Mouse (Mus musculus): Measurements from ENCODE around the gene Etv1. TPM values are rescaled to one million over a fixed set of nuclear protein-coding genes. Genes with fewer than 3 reads are reported as not detected.

Etv1 gene
- polyA plus RNA-seq, 1 experiment from 2014 or later = 22.8 TPM

DNA sequence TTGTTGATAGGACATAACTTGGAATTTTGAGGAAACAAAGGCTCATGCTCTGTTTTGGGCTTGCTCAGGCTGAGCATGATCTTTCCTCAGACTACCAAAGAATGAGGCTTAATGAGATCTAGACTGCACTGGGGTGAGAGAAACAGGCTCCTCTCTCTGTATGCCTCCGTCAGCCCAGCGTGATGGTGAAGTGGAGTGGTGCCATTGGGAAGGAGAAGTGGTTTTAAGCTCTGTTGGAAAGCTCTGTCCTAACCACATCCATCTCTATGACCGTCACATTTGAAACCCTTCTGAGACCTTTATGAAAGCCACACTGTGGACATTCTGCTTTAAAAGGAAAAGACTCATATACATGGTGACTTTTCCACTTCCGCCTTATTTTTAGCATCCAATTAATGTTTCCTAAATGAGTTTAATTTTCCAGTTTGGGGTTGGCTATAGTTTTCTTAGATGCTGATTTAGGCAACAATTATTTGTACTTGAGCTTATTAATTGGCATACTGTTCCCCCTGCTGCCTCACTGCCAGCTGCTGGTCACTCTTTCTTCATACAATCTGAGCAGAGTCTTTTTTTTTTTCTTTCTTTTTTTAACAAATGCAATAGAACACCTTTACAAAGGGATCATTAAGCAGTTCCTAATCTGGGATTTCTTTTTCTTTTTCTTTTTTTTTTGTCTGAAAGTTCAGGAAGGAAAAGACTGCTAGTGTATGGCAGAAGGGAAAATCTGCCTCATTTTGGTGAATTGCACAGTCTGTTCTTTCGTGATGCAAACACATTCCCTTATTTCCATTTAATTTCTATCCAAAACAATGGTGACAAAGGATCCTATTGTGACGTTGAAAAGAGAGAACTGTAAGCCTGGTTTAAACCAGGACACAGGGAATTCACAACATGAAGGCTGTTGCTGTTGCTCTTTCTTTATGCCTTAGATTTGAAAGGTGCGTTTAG, 81.3 kb downstream of the Etv1 start:
- Histone ChIP-seq H3K4me3 (ENCODE audit: low read depth, low read length) (no peak overlapping the region), H3K9me3 (ENCODE audit: control insufficient read depth, low read length) (no peaks in the 10 kb centered on the region), H3K9ac (ENCODE audit: low read depth, low read length) (no peak overlapping the region), H3K36me3 (ENCODE audit: control insufficient read depth, insufficient read depth, low read length) (peaks cover 6% of the 10 kb centered on the region; the same call in 1 of the 2 replicates), H3K4me1 (ENCODE audit: control insufficient read depth, insufficient read depth, low read length) (no peaks in the 10 kb centered on the region), H3K27me3 (replicated peaks; ENCODE audit: control insufficient read depth, insufficient read depth, low read length) (no peaks in the 10 kb centered on the region), H3K4me2 (ENCODE audit: low read depth, low read length) (no peak overlapping the region), H3K27ac (replicated peaks; ENCODE audit: low read depth, low read length) (no peak overlapping the region)
- no peak for DNase-seq (ENCODE audit: low spot score)
- 81% methylated on average over 7 of the region's 7 CpGs for WGBS
- no peak for ATAC-seq (ENCODE audit: low read depth)

DNA sequence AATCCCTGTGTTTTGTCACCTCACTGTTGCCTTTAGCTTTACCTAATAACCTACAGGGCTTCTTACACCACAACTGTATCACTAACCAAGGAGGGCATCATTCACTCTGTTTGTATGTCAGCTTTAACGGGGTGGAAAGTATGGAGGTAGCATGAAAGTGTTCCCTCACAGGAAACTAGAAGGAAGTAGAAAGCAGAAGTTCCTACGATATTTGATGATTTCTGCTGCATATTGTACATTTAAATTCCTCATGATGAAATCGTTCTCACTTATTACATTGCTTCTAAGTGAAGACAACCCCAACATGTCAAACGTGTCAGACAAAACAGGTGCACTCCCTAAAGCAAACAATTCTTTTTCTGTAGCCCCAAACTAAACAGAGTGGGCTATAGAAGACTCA, 84.2 kb downstream of the Etv1 start:
- Histone ChIP-seq H3K27ac (replicated peaks; ENCODE audit: low read depth, low read length) (no peak overlapping the region), H3K36me3 (ENCODE audit: control insufficient read depth, insufficient read depth, low read length) (no peaks in the 10 kb centered on the region; the same call in 1 of the 2 replicates), H3K27me3 (replicated peaks; ENCODE audit: control insufficient read depth, insufficient read depth, low read length) (no peaks in the 10 kb centered on the region), H3K9me3 (ENCODE audit: control insufficient read depth, low read length) (no peaks in the 10 kb centered on the region), H3K4me3 (ENCODE audit: low read depth, low read length) (no peak overlapping the region), H3K4me1 (ENCODE audit: control insufficient read depth, insufficient read depth, low read length) (no peaks in the 10 kb centered on the region), H3K9ac (ENCODE audit: low read depth, low read length) (no peak overlapping the region), H3K4me2 (ENCODE audit: low read depth, low read length) (no peak overlapping the region)
- 63% methylated on average over 4 of the region's 4 CpGs for WGBS
- ATAC-seq (ENCODE audit: low read depth) (no peak), DNase-seq (ENCODE audit: low spot score) (no peak)

DNA sequence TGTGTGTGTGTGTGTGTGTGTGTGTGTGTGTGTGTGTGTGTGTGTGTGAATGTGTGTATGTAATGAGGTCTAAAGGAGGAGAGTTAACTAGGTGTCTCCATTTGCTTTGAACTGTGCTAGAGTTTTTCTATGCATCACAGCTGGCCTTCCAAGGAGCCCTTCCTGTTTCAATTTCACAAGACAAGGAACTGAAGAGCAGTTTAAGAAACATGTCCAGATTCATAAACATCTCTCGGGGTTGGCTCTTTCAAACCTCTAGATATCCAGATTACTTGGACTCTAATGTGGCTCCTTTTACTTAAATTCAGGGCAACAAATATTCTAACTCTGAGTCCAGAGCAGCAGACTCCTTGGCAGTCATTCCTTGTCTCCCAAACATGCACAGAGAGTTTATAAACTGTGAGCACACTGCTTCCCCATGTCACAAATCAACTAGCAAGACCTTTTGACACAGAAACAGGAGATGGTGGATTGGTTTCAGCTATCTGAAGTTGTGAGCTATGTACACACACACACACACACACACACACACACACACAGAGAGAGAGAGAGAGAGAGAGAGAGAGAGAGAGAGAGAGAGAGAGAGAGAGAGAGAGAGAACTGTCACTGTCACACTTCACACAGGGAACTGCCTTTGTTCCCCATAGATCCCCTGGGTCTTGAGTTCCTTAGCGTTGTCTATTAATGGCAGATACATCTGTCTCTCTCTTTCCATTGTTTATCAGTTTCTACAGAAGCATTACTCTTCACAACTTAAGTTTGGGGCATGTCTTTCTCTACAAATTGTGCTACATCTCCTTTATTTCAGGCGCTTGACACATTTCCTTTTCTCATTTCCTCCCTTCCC, 85.0 kb downstream of the Etv1 start:
- DNase-seq (ENCODE audit: low spot score) (no peak), ATAC-seq (ENCODE audit: low read depth) (no peak)

DNA sequence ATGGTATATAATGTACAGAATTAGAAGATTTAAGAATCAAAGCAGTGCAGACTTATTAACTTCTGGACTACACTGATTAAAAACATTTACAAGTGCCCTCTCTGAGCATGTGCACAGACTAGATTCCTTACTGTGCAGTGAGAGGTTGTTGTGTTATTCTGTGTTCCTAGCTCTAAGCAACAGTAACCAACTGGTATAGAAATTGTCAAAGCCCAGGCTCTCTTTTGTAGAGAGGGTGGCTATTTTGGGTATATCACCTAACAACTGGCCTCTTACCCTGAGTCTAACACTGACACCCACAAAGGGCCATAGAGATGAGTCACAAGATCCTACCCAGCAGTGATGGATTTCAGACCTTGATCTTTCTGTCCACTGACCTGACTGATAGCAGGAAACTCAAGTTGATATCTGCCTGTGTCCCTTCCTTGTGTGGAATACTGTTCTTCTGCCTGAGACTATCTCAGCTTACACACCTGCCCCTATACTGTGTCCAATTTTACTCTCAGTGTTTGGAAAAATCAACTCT, 95.4 kb downstream of the Etv1 start:
- no peak overlapping the region for H3K4me2 ChIP-seq (ENCODE audit: low read depth, low read length)
- H3K9ac ChIP-seq (ENCODE audit: low read depth, low read length) = no peak overlapping the region
- no peaks in the 10 kb centered on the region for H3K9me3 ChIP-seq (ENCODE audit: control insufficient read depth, low read length)
- no peaks in the 10 kb centered on the region for H3K4me1 ChIP-seq (ENCODE audit: control insufficient read depth, insufficient read depth, low read length)
- H3K36me3 ChIP-seq (ENCODE audit: control insufficient read depth, insufficient read depth, low read length) = no peaks in the 10 kb centered on the region
- ATAC-seq (ENCODE audit: low read depth) = no peak
- no peaks in the 10 kb centered on the region for H3K27me3 ChIP-seq (replicated peaks; ENCODE audit: control insufficient read depth, insufficient read depth, low read length)
- no peak overlapping the region for H3K4me3 ChIP-seq (ENCODE audit: low read depth, low read length)
- H3K27ac ChIP-seq (replicated peaks; ENCODE audit: low read depth, low read length) = no peak overlapping the region
- no peak for DNase-seq (ENCODE audit: low spot score)

More for the DNA sequence above, 85.0 kb downstream of the Etv1 start:
- no peaks in the 10 kb centered on the region for H3K9me3 ChIP-seq (ENCODE audit: control insufficient read depth, low read length)
- H3K4me3 ChIP-seq (ENCODE audit: low read depth, low read length) = no peak overlapping the region
- H3K27ac ChIP-seq (replicated peaks; ENCODE audit: low read depth, low read length) = no peak overlapping the region
- 65% methylated on average over 3 of the region's 3 CpGs for WGBS
- H3K9ac ChIP-seq (ENCODE audit: low read depth, low read length) = no peak overlapping the region
- H3K4me1 ChIP-seq (ENCODE audit: control insufficient read depth, insufficient read depth, low read length) = no peaks in the 10 kb centered on the region
- H3K36me3 ChIP-seq (ENCODE audit: control insufficient read depth, insufficient read depth, low read length) = no peaks in the 10 kb centered on the region; the same call in 1 of the 2 replicates
- no peaks in the 10 kb centered on the region for H3K27me3 ChIP-seq (replicated peaks; ENCODE audit: control insufficient read depth, insufficient read depth, low read length)
- H3K4me2 ChIP-seq (ENCODE audit: low read depth, low read length) = no peak overlapping the region

DNA sequence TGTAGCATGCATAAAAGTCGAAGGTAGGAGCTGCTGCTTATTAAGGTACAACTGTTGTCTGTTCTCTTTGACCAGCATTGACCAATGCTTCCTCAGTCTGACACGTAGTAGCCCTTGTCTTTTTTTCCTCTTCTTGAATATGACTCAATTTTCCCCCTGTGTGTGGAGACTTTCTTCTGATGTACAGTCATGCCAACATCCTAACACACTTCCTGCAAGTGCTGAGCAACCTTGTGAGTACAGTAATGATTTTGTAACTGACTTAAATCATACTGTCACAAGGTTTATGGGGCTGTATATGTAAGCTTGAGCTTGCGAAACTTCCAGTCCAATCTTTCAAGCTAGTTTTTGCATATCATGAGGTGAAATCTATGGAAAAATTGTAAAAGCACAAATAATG, 125.3 kb downstream of the Etv1 start:
- H3K9me3 ChIP-seq (ENCODE audit: control insufficient read depth, low read length) = no peaks in the 10 kb centered on the region
- H3K27me3 ChIP-seq (replicated peaks; ENCODE audit: control insufficient read depth, insufficient read depth, low read length) = no peaks in the 10 kb centered on the region
- no peak overlapping the region for H3K9ac ChIP-seq (ENCODE audit: low read depth, low read length)
- H3K4me1 ChIP-seq (ENCODE audit: control insufficient read depth, insufficient read depth, low read length) = no peaks in the 10 kb centered on the region
- WGBS = 85% methylated on average over 3 of the region's 3 CpGs
- H3K27ac ChIP-seq (replicated peaks; ENCODE audit: low read depth, low read length) = no peak overlapping the region
- ATAC-seq (ENCODE audit: low read depth) (no peak), DNase-seq (ENCODE audit: low spot score) (no peak)
- no peak overlapping the region for H3K4me2 ChIP-seq (ENCODE audit: low read depth, low read length)
- H3K4me3 ChIP-seq (ENCODE audit: low read depth, low read length) = no peak overlapping the region
- no peaks in the 10 kb centered on the region for H3K36me3 ChIP-seq (ENCODE audit: control insufficient read depth, insufficient read depth, low read length)

DNA sequence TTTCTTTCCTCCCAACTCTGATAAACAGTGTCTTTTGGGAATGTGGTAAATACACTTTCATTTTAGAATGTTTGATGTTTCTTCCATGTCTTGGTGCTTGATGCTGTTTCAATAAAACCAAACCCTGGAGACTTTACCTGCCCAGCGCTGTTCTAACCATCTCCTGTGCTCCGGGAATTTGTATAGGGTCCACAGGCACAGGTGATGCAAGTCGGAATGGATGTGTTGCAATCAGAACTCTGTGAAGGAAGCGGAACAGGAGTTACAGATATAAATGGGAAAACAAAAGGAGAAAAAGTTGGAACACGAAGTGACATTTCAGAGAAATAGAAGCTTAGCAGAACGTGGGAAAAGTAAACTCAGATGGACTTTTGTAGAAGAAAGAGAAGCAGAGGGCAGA, 127.1 kb downstream of the Etv1 start:
- Histone ChIP-seq H3K27me3 (replicated peaks; ENCODE audit: control insufficient read depth, insufficient read depth, low read length) (no peaks in the 10 kb centered on the region), H3K4me2 (ENCODE audit: low read depth, low read length) (no peak overlapping the region), H3K9ac (ENCODE audit: low read depth, low read length) (no peak overlapping the region), H3K9me3 (ENCODE audit: control insufficient read depth, low read length) (no peaks in the 10 kb centered on the region), H3K4me1 (ENCODE audit: control insufficient read depth, insufficient read depth, low read length) (no peaks in the 10 kb centered on the region), H3K36me3 (ENCODE audit: control insufficient read depth, insufficient read depth, low read length) (no peaks in the 10 kb centered on the region), H3K4me3 (ENCODE audit: low read depth, low read length) (no peak overlapping the region), H3K27ac (replicated peaks; ENCODE audit: low read depth, low read length) (no peak overlapping the region)
- ATAC-seq (ENCODE audit: low read depth) (no peak), DNase-seq (ENCODE audit: low spot score) (no peak)
- WGBS = 74% methylated on average over 6 of the region's 6 CpGs

DNA sequence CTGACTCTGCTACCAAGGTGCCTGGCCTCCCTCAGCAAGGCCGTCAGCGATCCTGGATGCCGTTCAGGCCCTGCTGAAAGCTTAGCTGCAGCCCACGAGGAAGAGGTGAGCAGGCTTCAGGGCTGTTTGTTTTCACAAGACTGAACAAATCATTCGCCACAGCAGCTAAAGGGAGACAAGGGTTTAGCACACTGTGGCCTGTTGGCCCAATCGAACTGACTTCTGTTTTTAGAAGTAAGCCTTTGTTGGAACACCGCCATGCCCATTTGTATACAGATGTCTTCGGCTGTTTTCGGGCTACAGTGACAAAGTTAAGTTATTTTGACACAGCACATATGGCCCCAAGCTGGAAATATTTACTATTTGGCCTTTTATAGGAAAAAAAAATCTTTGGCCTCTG, 127.6 kb downstream of the Etv1 start:
- H3K4me2 ChIP-seq (ENCODE audit: low read depth, low read length) = no peak overlapping the region
- H3K27ac ChIP-seq (replicated peaks; ENCODE audit: low read depth, low read length) = no peak overlapping the region
- peak; percentile 84 for DNase-seq (ENCODE audit: low spot score)
- no peak overlapping the region for H3K9ac ChIP-seq (ENCODE audit: low read depth, low read length)
- H3K36me3 ChIP-seq (ENCODE audit: control insufficient read depth, insufficient read depth, low read length) = no peaks in the 10 kb centered on the region
- WGBS = 34% methylated on average over 9 of the region's 9 CpGs
- H3K4me3 ChIP-seq (ENCODE audit: low read depth, low read length) = no peak overlapping the region
- H3K9me3 ChIP-seq (ENCODE audit: control insufficient read depth, low read length) = no peaks in the 10 kb centered on the region
- ATAC-seq (ENCODE audit: low read depth) = peak; percentile 41; the same call in 1 of the 2 replicates
- H3K27me3 ChIP-seq (replicated peaks; ENCODE audit: control insufficient read depth, insufficient read depth, low read length) = no peaks in the 10 kb centered on the region
- H3K4me1 ChIP-seq (ENCODE audit: control insufficient read depth, insufficient read depth, low read length) = no peaks in the 10 kb centered on the region

DNA sequence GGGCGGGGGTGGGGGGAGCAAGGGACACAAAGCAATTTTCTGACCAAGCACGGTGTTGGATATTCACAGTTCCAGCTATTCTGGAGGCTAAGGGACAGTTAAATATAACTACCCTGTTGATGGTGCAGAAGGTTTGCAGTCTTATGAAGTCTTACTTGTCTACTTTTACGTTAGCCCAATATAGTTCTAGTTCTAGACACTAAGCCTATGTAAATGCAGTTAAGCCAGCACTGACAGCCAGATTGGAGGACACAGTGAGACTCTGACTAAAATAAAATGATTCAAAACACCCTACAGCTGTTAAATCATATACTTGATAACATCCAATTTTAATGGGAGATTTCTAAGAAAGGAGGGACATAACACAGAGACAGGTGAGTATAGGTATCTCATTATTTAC, 129.8 kb downstream of the Etv1 start:
- ATAC-seq (ENCODE audit: low read depth) = no peak

More for the DNA sequence above, 129.8 kb downstream of the Etv1 start:
- Histone ChIP-seq H3K27me3 (replicated peaks; ENCODE audit: control insufficient read depth, insufficient read depth, low read length) (no peaks in the 10 kb centered on the region), H3K9me3 (ENCODE audit: control insufficient read depth, low read length) (no peaks in the 10 kb centered on the region), H3K4me1 (ENCODE audit: control insufficient read depth, insufficient read depth, low read length) (no peaks in the 10 kb centered on the region), H3K9ac (ENCODE audit: low read depth, low read length) (no peak overlapping the region), H3K36me3 (ENCODE audit: control insufficient read depth, insufficient read depth, low read length) (no peaks in the 10 kb centered on the region), H3K27ac (replicated peaks; ENCODE audit: low read depth, low read length) (no peak overlapping the region), H3K4me3 (ENCODE audit: low read depth, low read length) (no peak overlapping the region), H3K4me2 (ENCODE audit: low read depth, low read length) (no peak overlapping the region)
- WGBS = 77% methylated on average over 3 of the region's 3 CpGs
- DNase-seq (ENCODE audit: low spot score) = no peak

Measured in embryonic facial prominence, embryonic 14.5 days (tissue).